Mouse (Mus musculus): ENCODE measurements at regions not wholly inside any gene's neighbourhood (a gene's known extent, or its start where the extent isn't known, plus 50 kb on each side); places are given as distances from the start of the nearest gene placed in this dataset.

GRCm38 (mm10) chr1:120759380-120759779 lies 157.2 kb downstream of the En1 start:
- DNase-seq (ENCODE audit: low spot score in 2 of 2): no peak

DNA sequence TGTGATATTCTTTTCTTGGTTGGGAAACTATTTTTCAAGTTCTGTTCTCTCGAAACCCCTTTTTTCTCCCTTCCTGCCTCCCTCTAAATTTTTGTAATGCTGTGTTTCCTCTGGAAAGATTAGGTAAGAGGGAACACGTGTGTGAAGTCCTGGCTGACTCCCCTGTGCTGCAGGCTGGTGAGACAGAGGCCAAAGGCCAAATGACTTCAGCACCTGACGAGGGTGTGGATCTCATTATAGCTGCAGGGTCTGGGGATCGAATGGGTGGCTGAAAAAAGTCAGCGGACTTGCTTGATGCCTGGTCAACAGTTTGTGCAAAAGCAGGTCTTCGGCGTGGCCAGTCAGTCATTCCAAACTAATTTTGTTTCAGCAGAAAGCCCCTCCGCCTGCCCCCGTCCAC lies 159.1 kb downstream of the En1 start:
- no peak for DNase-seq (ENCODE audit: low spot score in 2 of 2)

DNA sequence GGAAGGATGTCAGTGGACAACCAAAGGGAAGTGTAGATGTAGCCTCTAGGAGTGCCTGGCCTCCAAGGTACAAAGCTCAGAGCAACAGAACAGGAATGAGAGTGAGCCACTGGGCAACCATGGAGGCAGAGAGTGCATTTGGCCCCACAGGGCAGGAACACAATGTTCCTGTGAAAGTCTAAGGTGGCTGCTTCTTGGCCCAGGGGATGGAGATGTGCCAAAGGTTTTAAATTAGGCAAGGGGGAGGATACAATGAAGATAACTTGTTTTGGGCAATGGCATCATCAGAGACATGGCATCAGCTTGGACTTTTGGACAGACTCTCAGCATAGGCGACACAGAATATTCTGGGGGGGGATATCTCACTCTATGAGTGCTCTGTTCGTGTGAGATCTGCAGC lies 160.3 kb downstream of the En1 start:
- DNase-seq (ENCODE audit: low spot score in 2 of 2): no peak

DNA sequence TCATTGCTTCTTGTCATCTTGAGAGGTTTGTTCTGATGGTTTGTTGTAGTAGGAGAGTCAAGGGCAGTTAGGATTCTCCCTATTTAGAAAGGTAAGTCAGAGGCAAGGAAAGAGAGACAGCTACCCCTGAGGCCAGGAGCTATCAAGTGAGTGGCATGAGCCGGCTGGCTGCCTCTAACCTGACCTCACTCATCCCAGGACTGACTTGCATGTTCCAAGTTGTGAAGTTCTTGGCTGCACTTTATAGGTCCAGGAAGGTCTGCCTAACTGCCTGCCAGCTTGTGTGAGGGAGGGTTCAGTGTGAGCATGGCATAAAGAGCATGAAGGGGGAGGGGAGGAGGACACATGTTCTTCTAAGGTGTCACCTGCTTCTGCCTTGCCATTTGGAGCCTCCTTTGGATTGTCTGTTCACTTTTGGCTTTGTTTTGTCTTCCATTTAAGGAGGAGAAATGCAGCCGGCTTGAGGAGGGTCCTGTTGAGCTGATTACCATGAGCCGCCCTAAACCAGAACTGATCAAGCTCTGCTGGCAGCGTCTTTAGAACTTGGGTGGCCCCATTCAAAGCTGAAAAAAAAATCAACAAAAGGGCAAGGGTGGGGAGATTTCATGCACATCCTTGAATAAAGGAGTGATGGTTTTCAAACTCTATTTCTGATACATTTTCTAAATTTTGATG lies 160.8 kb downstream of the En1 start:
- DNase-seq (ENCODE audit: low spot score in 2 of 2): no peak

- DNase-seq (ENCODE audit: low spot score in 2 of 2): no peak
These were observed 164.8 kb downstream of the En1 start for GRCm38 (mm10) chr1:120767054-120767453.

DNA sequence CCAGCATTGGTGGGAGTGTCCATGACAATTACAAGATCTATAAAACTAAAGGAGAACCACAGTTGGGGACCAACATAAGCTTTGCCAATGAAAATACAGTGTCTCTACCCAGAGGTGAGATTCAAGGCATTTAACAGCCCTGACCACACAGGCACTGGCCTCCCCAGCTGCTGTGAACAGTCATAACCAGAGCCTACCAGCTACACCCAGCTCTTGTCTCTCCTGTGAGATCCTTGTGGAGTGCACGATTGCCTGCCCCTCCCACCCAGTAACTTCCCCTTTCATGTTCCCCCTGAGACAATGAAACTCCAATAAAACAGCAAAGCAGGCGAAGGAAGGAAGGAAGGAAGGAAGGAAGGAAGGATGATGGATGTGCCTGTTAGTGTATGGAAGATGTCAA lies 169.1 kb downstream of the En1 start:
- no peak for DNase-seq (ENCODE audit: low spot score in 2 of 2)

DNA sequence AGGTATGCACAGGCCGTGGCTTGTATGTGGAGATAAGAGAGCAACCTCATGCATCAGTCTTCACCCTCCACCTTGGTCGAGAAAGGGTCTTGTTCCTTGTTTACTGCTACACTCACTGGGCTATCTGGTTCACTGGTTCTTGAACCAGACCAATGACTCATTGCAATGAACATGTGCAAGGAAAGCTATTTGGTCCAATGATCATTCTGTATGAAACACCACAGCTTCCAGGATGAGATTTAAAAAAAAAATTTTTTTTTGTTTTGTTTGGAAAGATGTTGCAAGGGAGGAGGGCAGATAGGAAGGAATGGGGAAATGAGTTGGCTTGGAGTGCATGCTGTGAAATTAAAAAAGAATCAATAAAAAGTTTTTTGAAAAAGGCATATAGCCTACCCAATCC lies 174.7 kb downstream of the En1 start:
- no peak for DNase-seq (ENCODE audit: low spot score in 2 of 2)

- DNase-seq (ENCODE audit: low spot score in 2 of 2): no peak
These were observed 175.2 kb downstream of the En1 start for GRCm38 (mm10) chr1:120777468-120777867.

GRCm38 (mm10) chr1:120795245-120795644 lies 193.0 kb downstream of the En1 start:
- peak in 1 of 2 experiments; percentile 47 for DNase-seq (ENCODE audit: low spot score in 2 of 2)

GRCm38 (mm10) chr1:120801248-120801979 lies 199.2 kb downstream of the En1 start:
- no peak for DNase-seq (ENCODE audit: low spot score in 2 of 2)

DNA sequence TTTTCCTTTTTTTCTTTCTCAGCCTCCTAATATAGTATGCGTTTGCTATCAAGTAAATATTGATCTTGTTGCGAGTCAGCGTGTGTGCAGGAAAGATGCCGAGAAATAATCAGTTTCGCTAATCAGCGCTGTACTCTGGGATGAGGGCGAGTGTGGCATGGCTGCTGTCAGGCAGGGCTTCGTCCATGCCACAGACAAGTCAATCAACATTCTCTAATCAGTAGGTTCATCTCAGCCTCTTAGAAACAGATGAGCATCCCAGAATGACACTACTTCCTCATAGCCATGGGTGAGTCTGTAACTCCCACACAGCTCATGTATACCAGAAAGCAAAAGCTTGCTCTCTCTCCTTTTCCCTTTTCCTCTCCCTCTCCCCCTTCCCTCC lies 199.8 kb downstream of the En1 start:
- DNase-seq (ENCODE audit: low spot score in 2 of 2): no peak

GRCm38 (mm10) chr1:120814441-120814840 lies 212.2 kb downstream of the En1 start:
- peak in 1 of 2 experiments; percentile 42 for DNase-seq (ENCODE audit: low spot score in 2 of 2)

DNA sequence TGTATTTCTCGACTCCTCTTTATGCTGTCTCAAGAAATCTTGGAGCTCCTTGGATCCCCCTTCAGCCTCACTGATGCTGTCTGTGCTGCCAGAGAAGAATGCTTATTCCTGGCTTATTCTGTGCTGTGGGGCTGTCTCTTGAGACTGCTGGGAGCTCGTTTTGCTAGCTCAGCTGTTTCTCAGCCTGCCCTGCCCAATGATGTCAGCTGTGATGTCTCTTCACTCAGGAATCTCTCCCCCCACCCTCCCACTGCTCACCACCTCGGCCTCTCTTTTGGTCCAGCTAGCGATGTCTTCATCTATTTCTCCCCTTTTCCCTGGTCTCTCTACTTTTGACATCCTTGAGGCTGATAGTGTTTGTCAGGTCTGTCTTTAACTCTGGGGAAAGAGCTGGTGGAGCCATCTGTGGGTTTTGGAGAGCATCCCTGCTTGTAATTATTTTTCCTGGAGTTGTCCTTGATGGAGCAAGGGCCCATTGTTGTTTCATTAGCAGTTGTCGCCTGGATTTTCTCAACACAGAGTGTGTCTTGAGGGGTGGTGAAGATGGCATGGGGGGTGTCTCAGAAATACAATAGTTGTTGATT lies 214.1 kb downstream of the En1 start:
- peak in 1 of 2 experiments; percentile 32 for DNase-seq (ENCODE audit: low spot score in 2 of 2)

DNA sequence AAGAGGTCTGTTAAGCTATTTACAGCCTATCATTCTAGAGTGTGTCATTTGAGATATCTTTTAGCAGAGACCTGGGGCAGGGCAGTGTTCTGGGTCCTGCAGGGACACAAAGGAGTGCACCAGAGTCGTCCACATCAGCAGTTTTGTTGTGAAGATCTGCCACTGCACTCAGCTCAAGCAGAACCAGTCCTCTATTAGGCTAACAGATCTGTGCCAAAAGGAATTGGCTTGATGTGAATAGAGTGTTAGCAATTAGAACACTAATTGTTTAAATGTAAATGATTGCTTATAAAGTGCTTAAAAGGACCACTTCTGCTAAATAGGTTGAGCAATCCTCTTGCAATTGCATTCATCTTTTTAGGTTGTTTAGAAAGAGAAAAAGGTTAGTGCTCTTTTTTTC lies 215.3 kb downstream of the En1 start:
- DNase-seq (ENCODE audit: low spot score in 2 of 2): no peak

- no peak for DNase-seq (ENCODE audit: low spot score in 2 of 2)
These were observed 229.8 kb downstream of the En1 start for GRCm38 (mm10) chr1:120831975-120832374.

DNA sequence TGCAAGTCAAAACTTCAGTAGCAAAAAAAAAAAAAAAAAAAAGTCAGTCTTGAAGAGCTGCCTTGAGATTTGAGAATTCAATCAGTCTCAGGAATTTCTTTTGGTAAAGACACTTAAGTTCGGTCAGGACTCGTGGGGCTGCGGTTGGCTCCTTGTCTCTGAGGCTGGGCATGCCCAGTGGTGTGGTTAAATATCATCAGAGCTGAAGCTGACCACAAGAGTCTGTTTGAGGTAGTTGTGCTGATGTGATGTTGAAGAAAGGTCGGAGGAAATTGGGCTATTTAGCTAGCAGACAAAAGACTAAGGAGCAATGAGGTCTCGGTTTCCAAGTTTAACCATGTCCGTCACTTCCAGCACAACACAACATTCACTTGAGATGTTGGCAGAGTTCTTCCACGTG lies 240.4 kb downstream of the En1 start:
- DNase-seq (ENCODE audit: low spot score in 2 of 2): no peak

GRCm38 (mm10) chr1:120846146-120846545 lies 243.9 kb downstream of the En1 start:
- DNase-seq (ENCODE audit: low spot score in 2 of 2): no peak

- DNase-seq (ENCODE audit: low spot score in 2 of 2): peak; percentile 27 to 83
These were observed 249.8 kb downstream of the En1 start for GRCm38 (mm10) chr1:120851860-120852503.

DNA sequence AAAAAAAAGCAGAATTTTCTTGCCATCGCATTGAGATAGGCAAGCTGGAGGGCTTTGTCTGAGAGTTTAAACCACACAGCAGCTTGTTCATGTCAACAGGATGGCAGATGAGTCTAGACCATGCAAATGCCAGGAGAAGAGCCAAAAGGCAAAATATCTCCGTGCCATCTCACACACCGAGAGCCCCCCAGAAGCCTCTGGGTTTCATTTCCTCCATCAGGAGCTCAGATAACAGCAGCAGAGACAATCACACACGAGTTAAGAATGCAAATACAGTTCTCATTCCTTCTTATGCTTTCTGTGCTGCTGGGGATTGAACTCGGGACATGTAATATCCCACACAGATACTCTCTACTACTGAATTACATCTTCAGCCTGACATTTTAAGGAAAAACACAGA lies 255.3 kb downstream of the En1 start:
- no peak for DNase-seq (ENCODE audit: low spot score in 2 of 2)

DNA sequence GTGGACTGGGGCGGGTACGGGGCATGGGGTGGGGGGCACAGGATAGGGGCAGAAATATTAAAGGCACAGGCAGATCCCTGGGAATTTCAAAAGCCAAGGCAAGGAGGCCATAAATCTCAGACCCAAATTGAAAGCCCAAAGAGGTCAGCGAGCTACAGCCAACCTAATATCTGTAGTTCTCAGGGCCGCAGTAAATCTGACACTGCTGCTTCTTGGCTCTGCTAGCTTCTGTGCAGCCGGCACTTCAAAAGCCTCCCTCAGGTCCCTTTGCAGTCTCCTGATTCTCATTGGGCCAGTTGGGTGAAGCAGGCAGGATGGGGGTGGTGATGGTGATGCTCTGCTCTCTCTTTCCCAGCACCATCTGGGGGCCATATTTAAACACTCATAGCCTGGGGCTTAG lies 257.3 kb downstream of the En1 start:
- no peak for DNase-seq (ENCODE audit: low spot score in 2 of 2)

GRCm38 (mm10) chr1:120872554-120872953 lies 270.3 kb downstream of the En1 start:
- DNase-seq (ENCODE audit: low spot score in 2 of 2): no peak

- DNase-seq (ENCODE audit: low spot score in 2 of 2): no peak
These were observed 280.8 kb downstream of the En1 start for GRCm38 (mm10) chr1:120882959-120883549.
